Mouse (Mus musculus): ENCODE results near the gene Tepsin.

- TF ChIP-seq CTCF (IDR thresholded peaks at IDR 0.05; ENCODE audit: control insufficient read depth, insufficient read depth, insufficient read length) (no peak), CEBPB (IDR thresholded peaks at IDR 0.05; ENCODE audit: low read depth) (no peak), MAX (IDR thresholded peaks at IDR 0.05) (no peak), MYOG (IDR thresholded peaks at IDR 0.05; ENCODE audit: control insufficient read depth, extremely low read depth, insufficient read length) (no peak)
Measured at GRCm38 (mm10) chr11:120142601-120143051, 44.1 kb upstream of the Tepsin start.
